Mouse (Mus musculus) heart, embryonic 11.5 days (tissue): ENCODE data around the gene Cryzl2. TPM values are rescaled to one million over a fixed set of nuclear protein-coding genes. Genes with fewer than 3 reads are reported as not detected.

Source experiments
- ATAC-seq: fragments of 200-750 bp; cut with Nextera tagmentation; replicated peaks from 2 replicates; pipeline ENCODE4 v1.8.0; 2017; ENCODE audit warnings: moderate library complexity; ENCODE audit not compliant: insufficient number of reproducible peaks, low FRiP score, low TSS enrichment
- H3K27ac ChIP-seq: fragments of 300-500 bp; sonication (generic); 2 replicates; pipeline ENCODE4 v1.5.1; 2014; ENCODE audit warnings: mild to moderate bottlenecking, low read depth, low read length
- H3K27me3 ChIP-seq: fragments of 300-500 bp; sonication (generic); 2 replicates; pipeline ENCODE4 v1.6.1; 2014; ENCODE audit warnings: mild to moderate bottlenecking, low read length, mixed read lengths; ENCODE audit not compliant: control insufficient read depth, insufficient read depth
- H3K36me3 ChIP-seq: fragments of 300-500 bp; sonication (generic); 2 replicates; pipeline ENCODE4 v1.6.1; 2014; ENCODE audit warnings: mild to moderate bottlenecking, low read length, moderate library complexity, mixed read lengths; ENCODE audit not compliant: control insufficient read depth, insufficient read depth
- H3K4me1 ChIP-seq: fragments of 300-500 bp; sonication (generic); 2 replicates; pipeline ENCODE4 v1.6.1; 2014; ENCODE audit warnings: low read length; ENCODE audit not compliant: control insufficient read depth, insufficient read depth
- H3K4me2 ChIP-seq: fragments of 300-500 bp; sonication (generic); 2 replicates; pipeline ENCODE4 v1.6.1; 2014; ENCODE audit warnings: mild to moderate bottlenecking, moderate library complexity
- H3K4me3 ChIP-seq: fragments of 300-500 bp; sonication (generic); 2 replicates; pipeline ENCODE4 v1.5.1; 2014; ENCODE audit warnings: low read depth, low read length
- H3K9ac ChIP-seq: fragments of 300-500 bp; sonication (generic); 2 replicates; pipeline ENCODE4 v1.6.1; 2014; ENCODE audit warnings: mild to moderate bottlenecking, low read depth, low read length, moderate library complexity
- H3K9me3 ChIP-seq: fragments of 300-500 bp; sonication (generic); replicated peaks from 2 replicates; pipeline ENCODE4 v1.6.1; 2016; ENCODE audit warnings: low read length; ENCODE audit not compliant: control insufficient read depth
- WGBS: fragments of 180-500 bp; shearing (Covaris S2); extraction: QIAGEN DNeasy Blood & Tissue Kit; methylation state at CpG from one replicate; pipeline ENCODE4 v1.1.7; 2014; ENCODE audit not compliant: insufficient replicate concordance; 5-methylcytosine and 5-hydroxymethylcytosine counted together
- polyA plus RNA-seq: library from polyadenylated mRNA; unstranded; fragments of >200 nt; fragmentation: Nextera tagmentation; extraction: Ambion mirVana; gene quantifications from 2 replicates; pipeline ENCODE4 v1.2.1, GENCODE M21; 2014

Gene Cryzl2
- polyA plus RNA-seq, 1 experiment from 2014 or later, result 32.6 TPM

DNA sequence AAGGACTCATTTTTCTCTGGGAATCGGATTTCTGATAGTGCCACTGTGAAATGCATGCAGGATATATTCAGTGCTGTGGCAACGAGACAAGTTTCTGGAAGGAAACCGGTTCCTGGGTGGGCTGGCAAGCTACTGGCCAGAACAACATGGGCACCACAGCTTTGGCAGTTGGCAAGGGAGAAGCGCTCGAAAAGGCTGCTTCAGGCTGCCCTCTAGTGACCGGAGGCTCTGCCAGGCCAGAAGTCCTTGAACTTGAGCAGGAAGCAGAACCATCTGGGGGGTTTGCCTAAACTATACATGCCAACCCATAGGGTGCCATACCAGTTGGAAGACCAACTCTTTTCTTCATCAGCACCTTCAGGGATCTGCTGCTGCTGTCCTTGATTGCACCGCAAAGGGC, 12.1 kb upstream of the Cryzl2 start:
- 60% methylated on average over 7 of the region's 7 CpGs for WGBS
- H3K9ac ChIP-seq, result no peak overlapping the region
- peaks cover 37% of the 10 kb centered on the region for H3K4me1 ChIP-seq
- ATAC-seq, result no peak
- no peak overlapping the region for H3K27ac ChIP-seq
- no peaks in the 10 kb centered on the region for H3K27me3 ChIP-seq
- H3K4me2 ChIP-seq, result no peak overlapping the region
- no peaks in the 10 kb centered on the region for H3K9me3 ChIP-seq
- no peak overlapping the region for H3K4me3 ChIP-seq
- H3K36me3 ChIP-seq, result no peaks in the 10 kb centered on the region

DNA sequence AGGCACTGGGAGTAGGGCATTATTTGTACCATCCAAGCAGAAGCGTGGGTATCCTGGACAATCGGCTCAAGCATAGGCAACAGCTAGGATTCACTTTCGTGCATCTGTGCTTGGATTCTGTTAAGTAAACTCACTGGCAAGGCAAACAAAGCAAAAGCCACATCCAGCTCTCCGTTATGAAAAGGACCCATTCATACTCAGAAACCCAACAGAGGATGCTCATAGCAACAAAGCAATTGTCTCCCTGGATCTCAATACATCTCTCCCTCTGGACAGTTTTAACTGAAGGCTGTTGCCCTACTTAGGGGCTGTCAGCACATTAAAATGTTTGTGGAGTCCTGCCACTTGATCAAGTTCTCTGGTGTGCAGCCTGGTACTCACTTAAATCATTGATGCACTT, 11.2 kb upstream of the Cryzl2 start:
- ATAC-seq, result no peak
- H3K4me1 ChIP-seq, result peaks cover 37% of the 10 kb centered on the region
- H3K36me3 ChIP-seq, result no peaks in the 10 kb centered on the region
- no peaks in the 10 kb centered on the region for H3K9me3 ChIP-seq
- no peak overlapping the region for H3K4me3 ChIP-seq
- no peak overlapping the region for H3K9ac ChIP-seq
- no peak overlapping the region for H3K4me2 ChIP-seq
- H3K27me3 ChIP-seq, result no peaks in the 10 kb centered on the region
- WGBS, result 73% methylated on average over 4 of the region's 4 CpGs
- no peak overlapping the region for H3K27ac ChIP-seq

DNA sequence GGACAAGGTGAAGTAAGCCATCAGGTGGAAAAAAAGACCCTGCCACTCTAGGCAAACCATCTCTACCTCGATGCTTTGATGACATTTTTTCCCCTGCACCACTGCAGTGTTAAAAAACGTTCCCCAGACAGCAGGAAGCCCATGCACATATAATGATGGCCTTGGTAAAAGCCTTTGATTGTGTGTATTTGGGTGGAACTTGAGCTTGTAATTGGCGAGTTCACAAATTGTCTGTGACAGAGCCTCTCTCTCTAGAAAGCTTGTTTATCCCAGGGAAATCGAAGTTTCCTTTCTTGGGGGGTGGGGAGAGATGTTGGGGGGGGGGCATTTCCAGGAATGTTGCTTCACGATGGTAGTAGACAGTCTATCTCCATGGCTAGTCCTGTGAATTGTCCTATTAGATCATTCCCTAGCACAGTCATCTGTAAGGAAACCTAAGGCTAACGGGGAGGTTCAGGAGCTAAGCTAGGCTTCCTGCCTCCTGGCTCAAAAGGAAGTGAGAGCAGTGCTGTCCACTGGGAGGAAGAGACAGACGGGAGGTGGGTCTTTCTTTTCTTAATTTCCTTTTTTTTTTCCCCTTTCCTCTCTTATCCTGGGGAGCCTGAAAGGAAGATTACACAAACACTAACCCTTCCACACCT, 10.1 kb upstream of the Cryzl2 start:
- 24% methylated on average over 7 of the region's 7 CpGs for WGBS
- Histone ChIP-seq H3K4me3 (no peak overlapping the region), H3K27me3 (no peaks in the 10 kb centered on the region), H3K9ac (no peak overlapping the region), H3K27ac (peak overlapping the region; percentile 64; the same call in 1 of the 2 replicates), H3K9me3 (no peaks in the 10 kb centered on the region), H3K36me3 (no peaks in the 10 kb centered on the region), H3K4me1 (peaks cover 30% of the 10 kb centered on the region), H3K4me2 (no peak overlapping the region)
- ATAC-seq, result no peak

DNA sequence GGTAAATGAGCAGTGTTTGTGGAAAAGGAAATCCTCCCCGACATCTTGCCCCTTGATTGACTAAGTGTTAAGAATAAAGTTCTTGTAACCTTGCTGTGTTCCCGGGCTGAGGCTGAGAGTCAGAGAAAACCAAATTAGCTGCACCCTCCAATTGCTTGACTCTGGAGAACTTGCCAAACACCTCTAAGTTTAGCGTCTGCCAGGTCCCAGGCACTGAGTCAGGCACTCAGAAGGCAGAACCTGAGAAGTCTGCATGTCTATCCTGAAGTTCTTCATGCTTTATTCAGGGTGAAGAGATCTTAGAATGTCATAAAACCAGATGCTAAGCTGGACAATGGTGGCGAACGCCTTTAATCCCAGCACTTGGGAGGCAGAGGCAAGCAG, 9.6 kb upstream of the Cryzl2 start:
- H3K4me2 ChIP-seq, result no peak overlapping the region
- H3K4me1 ChIP-seq, result peaks cover 26% of the 10 kb centered on the region
- H3K27me3 ChIP-seq, result no peaks in the 10 kb centered on the region
- peak overlapping the region; percentile 64; the same call in 1 of the 2 replicates for H3K27ac ChIP-seq
- no peak overlapping the region for H3K9ac ChIP-seq
- H3K9me3 ChIP-seq, result no peaks in the 10 kb centered on the region
- WGBS, result 44% methylated on average over 5 of the region's 5 CpGs
- no peak overlapping the region for H3K4me3 ChIP-seq
- no peak for ATAC-seq
- H3K36me3 ChIP-seq, result no peaks in the 10 kb centered on the region

DNA sequence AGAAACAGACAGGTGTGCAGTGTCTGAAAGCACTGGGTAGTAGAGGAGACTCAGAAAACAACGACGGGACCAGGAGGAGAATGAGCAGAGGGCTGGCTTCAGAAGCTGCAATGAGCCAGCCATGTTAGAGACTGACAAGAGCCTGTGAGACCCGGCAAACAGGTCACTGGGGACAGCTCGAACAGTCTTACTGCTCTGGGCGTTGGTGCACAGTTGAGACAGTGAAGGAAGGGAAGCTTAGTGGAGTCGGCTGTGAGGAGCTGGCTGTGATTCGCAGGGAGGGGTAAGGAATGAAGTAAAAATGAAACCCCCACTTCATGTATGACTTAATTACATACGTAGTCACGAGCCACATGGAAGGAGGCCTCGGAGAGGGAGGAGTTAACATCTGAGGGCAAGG, 8.8 kb upstream of the Cryzl2 start:
- H3K4me3 ChIP-seq, result peak overlapping the region; percentile 39
- H3K9ac ChIP-seq, result peak overlapping the region; percentile 60
- 1% methylated on average over 10 of the region's 10 CpGs for WGBS
- no peaks in the 10 kb centered on the region for H3K9me3 ChIP-seq
- H3K4me1 ChIP-seq, result peaks cover 22% of the 10 kb centered on the region; the same call in 1 of the 2 replicates
- ATAC-seq, result peak; percentile 58
- peak overlapping the region; percentile 77 for H3K27ac ChIP-seq
- no peaks in the 10 kb centered on the region for H3K27me3 ChIP-seq
- H3K36me3 ChIP-seq, result no peaks in the 10 kb centered on the region
- peak overlapping the region; percentile 74 for H3K4me2 ChIP-seq

DNA sequence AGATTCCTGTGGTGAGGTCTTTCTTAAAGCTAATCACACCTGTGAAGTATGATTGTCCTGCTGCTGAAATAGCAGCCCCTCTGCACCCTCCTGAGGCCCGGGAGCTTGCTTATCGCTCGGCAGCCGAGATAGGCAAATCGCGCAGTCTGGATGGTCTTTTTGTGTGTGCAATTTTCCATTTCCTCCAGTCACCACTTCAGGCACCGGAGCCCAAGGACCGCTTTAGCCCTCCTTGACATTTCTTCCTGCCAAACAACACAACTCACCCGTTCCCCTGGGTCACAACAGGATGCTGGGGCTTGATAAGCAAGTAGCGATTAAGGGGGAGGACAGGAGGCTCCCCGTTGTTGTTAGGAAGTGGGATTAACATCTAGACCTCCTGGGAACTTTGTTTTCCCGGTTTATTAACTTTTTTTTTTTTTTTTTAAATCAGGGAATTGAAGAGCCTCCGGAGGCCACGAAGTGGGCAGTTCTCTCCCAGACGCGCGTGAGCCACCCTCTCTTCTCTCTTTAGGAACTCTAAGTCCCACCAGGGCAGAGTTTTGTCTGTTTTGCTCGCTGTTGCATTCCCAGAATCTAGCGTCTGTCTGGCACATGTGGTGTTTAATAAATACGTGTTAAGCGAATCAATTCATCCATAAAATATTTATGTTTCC, 8.3 kb upstream of the Cryzl2 start:
- ATAC-seq, result peak; percentile 51
- Histone ChIP-seq H3K36me3 (no peaks in the 10 kb centered on the region), H3K27me3 (no peaks in the 10 kb centered on the region), H3K9me3 (no peaks in the 10 kb centered on the region), H3K4me2 (peak overlapping the region; percentile 74), H3K27ac (peak overlapping the region; percentile 77), H3K4me1 (peaks cover 17% of the 10 kb centered on the region; the same call in 1 of the 2 replicates), H3K4me3 (peak overlapping the region; percentile 39), H3K9ac (peak overlapping the region; percentile 60)
- WGBS, result under 1% methylated on average over 21 of the region's 21 CpGs

DNA sequence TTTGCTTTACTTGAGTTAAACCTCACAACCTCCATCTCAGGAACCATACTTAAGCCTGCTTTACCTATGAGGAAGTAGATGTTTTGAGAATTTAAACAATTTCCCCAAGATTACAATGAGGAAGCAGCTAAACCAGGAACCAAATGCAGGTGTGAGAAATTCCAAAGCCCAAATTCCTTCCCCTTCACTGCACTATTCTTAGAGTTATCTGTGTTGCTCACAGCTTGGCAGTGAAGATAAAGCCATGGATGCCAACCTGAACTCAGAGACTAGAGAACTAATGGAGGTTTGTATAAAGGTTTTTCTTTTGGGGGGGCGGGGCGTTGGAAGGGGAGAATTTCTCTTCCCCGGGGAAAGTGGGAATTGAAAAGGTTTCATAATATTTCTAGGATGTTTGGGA, 6.1 kb upstream of the Cryzl2 start:
- Histone ChIP-seq H3K36me3 (no peaks in the 10 kb centered on the region), H3K9ac (no peak overlapping the region), H3K4me3 (no peak overlapping the region), H3K4me2 (no peak overlapping the region), H3K9me3 (no peaks in the 10 kb centered on the region), H3K4me1 (peaks cover 17% of the 10 kb centered on the region; the same call in 1 of the 2 replicates), H3K27ac (no peak overlapping the region), H3K27me3 (no peaks in the 10 kb centered on the region)
- 81% methylated on average over 3 of the region's 3 CpGs for WGBS
- no peak for ATAC-seq

DNA sequence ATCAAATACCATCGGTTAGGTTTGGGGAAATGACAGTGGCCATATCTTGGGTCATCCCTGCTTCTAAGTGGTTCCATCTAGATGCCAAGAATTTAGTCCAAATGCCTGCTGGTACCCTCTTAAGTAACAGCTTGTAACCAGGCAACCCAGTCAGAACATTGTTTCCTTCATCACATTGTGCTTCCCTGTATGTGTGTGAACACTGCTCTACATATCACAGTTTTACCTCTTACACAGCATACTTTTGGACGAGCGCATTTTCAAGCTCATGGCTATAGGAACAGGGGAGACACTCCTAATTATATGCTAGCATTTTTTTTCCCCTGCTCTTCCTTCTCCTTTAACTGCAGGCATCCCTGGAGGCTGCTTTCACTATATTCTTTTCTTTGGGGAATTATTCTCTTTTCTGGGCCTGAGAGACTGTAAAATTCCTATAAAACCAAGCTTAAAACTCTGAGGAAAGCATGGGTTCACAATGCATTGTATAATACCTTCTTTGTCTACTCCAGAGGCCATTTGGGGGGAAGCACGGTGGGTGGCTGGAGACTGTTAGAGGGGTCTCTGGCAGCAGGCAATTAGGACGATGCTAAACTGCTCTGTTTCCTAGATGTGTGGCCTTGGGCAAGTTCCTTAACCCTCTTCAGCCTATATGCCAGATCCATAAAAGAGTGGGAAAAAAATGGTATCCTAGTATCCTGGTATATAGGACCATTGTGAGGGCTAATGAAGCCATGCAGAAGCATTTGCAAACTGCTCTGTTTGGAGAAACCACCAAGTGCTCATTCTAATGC, 5.4 kb upstream of the Cryzl2 start:
- ATAC-seq, result no peak
- no peaks in the 10 kb centered on the region for H3K36me3 ChIP-seq
- 65% methylated on average over 5 of the region's 5 CpGs for WGBS
- no peak overlapping the region for H3K27ac ChIP-seq
- H3K27me3 ChIP-seq, result no peaks in the 10 kb centered on the region
- no peak overlapping the region for H3K4me3 ChIP-seq
- no peak overlapping the region for H3K9ac ChIP-seq
- no peaks in the 10 kb centered on the region for H3K9me3 ChIP-seq
- H3K4me2 ChIP-seq, result no peak overlapping the region
- peaks cover 15% of the 10 kb centered on the region; the same call in 1 of the 2 replicates for H3K4me1 ChIP-seq
